Mouse (Mus musculus) retina, postnatal 1 day (tissue): ENCODE data around the gene Fuz.

ENCODE experiments used
- DNase-seq: peaks from one replicate; pipeline ENCODE4 v3.0.0-alpha.2; 2012

Gene Fuz

DNA sequence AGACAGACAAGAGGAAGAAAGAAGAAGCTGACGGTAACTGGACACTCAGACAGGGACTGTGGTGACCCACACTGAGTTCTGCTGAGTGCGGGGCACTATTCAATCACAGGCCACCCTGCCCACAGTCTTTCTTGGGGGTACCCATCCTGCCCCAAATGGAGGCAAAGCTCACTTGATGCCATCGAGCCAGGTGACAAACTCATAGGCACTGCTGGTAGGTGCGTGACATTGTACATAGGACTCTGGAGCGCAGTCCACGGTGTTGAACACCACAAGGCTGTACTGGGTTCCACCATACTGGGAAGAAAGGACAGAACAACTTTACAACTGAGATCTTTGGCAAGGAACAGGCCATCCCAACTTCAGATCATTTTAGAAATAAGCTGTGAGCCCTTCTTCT, 4.3 kb upstream of the Fuz start:
- DNase-seq, result no peak

GRCm38 (mm10) chr7:44892276-44892921, 3.5 kb upstream of the Fuz start, which contains the start of gene Med25:
Gene Med25, minus strand, starts transcription at chr7:44892712.
- peak; percentile 98 for DNase-seq

DNA sequence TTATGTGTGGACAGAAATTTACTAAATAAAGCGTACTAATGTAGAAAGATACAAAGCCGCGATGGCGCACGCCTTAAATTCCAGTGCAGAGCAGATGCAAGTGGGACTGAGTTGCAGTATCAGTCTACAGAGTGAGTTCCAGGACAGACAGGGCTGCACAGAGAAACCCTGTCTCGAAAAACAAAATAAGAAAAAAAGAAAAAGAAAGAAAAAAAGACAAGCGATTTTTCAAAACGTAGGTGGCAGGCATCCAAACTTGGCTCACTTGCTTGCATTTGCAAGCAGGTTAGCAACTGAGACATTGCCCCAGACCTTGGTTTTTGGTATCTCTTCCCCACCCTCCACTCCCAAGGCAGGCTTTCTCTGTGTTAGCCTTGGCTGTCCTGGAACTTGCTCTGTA, 2.7 kb upstream of the Fuz start:
- DNase-seq, result no peak

GRCm38 (mm10) chr7:44894175-44894574, 1.7 kb upstream of the Fuz start:
- no peak for DNase-seq

DNA sequence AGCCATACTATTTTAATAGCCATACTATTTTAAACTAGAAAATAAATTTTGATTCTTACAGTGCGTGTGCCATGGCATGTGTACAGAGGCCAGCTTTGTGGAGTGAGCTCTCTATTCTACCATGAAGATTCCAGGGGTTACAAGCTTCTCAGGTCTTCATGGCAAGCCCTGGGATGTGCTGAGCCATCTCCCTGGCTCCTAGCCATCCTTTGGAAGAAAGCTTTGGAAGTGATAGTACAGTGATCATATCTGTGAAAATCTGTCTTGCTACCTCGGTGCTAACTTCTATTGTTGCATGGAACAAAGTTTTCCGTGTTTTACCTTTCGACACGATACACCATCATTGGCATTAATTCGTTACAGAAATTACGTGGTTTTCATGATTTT, 680 bp upstream of the Fuz start:
- DNase-seq, result no peak

DNA sequence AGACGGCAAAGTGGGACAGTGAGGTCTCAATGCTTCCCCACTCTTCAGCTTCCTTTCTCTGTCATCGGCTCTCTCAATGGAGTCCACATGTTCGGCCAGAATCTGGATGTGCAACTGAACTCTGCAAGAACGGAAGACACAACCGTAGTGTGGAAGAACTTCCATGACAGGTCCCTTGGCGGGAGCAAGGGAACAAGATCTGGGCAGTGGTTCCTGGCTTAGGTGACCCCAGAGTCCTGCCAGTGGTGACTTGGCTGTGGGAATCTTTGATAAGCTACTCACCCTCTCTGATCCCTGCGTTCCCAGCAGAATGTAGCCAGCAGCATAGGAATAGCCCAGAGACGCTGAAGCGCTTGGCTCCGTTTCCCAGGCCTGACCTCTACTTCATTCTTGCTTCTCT, 620 bp downstream of the Fuz start:
- DNase-seq, result no peak

DNA sequence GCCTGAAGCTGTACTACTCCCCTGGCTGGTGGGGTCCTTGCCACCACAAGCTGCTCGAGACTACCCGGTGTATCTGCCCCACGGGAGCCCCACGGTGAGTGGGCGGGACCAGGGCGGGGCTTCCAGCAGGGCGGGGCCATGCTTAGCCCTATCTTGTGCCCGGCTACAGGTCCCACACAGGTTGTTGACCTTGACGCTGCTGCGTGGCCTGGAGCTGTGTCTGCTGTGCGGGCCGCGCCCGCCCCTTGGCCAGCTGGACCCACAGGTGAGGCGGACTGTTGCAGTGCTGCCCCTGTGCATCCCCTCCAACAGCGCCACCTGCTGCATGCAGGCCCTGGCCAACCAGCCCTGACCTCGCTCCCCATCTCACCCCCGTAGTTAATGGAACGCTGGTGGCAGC, 2.7 kb downstream of the Fuz start:
- DNase-seq, result peak; percentile 28

DNA sequence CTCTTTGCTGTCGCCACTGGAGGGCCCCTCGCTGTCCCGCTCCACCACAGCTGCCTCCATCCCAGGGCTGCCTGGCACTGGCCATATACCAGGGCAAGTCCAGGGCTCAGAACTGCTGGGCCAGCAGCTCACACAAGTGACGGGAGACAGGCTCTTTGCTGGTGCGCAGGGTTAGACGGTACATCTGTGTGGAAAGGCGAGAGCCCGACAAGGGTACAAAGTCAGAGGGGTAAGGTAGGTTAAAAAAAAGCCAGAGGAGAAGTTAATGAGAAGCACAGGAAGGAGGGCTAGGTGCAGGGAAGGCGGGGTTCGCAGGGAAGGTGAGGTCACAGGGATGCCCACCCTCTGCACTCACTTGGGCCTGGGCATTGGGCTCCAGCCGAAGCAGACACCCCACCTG, 4.8 kb downstream of the Fuz start:
- no peak for DNase-seq

DNA sequence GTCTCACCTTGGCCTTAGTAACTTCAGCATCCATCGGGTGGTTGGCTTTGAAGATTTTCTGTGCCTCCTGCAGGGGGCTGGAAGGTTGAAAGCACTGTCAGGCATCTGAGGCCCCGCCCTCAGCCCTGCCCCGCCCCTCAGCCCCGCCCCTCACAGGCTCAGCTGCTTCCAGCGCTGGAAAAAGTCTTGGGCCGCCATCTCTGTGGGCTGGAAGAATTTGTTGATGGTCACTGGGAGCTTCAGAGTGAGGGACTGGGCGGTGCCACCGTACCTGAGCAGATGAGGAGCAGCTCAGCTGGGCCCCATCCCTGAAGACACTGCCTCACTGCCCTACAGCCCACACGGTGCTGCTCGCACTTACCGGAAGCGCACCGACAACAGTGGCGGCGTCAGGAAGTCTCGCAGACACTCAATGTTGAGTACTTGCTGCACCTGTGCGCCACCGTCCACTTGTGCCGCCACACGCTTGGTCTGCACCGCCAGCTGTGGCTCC, 5.4 kb downstream of the Fuz start:
- DNase-seq, result peak; percentile 82

DNA sequence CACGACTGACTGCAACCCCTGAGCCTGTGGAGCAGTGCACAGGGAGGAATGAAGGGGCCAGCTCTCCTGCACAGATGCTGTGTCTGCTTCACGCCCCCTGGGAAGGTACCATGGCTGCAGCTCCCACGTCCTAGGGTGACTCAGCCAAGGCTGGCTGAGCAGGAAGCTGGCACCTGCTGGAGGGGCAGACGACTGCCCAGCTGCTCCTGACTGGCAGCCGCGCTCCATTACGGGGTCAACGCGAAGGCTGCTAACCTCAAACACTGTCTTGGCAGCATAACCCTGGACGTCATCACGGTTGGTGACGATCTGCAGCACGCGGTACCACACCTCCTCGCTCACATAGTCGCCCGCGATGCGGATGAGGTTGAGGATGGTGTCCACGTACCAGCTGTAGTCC, 9.6 kb downstream of the Fuz start:
- DNase-seq, result no peak

GRCm38 (mm10) chr7:44908706-44909476, 13.0 kb downstream of the Fuz start:
- DNase-seq, result no peak

- DNase-seq, result no peak
These were observed 18.5 kb downstream of the Fuz start for GRCm38 (mm10) chr7:44914396-44914795.

DNA sequence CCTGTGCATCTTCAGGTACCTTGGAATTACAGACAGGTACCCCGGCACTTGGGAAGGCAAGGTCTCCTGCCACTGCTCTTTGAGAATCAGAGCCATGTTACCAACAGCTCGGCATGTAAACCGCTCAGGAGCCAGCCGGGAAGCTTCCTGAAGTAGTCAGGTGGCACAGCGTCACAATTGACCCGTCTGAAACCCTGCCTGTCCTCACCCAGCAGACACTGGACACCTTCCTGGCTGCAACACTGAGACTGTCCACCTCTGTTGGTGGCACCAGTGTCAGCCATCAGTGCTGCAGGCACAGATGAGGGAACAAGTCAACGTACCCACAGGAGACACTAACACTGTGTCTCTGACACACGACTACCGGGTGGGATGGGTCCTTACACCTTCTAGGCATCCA, 19.4 kb downstream of the Fuz start:
- DNase-seq, result no peak

GRCm38 (mm10) chr7:44916191-44916590, 20.3 kb downstream of the Fuz start:
- DNase-seq, result no peak

DNA sequence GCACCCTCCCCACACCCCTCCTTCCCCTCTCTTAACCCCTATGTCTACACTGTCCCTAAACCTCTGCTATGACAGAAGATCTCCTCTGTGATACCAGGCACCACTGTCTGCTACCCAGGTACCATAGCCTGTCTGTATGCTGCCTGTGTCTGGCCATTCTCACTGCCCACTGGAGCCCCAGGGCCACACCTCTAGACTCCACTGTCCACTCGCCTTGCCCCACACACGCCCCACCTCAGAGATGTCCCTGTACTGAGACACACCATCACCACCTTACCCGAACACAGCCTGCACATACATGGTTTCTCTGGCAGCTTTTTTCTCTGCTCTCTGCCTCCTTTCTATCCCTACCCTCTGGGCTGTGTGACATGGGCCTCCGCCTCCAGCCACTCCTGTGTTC, 21.0 kb downstream of the Fuz start:
- no peak for DNase-seq

GRCm38 (mm10) chr7:44918219-44918618, 22.3 kb downstream of the Fuz start:
- no peak for DNase-seq

DNA sequence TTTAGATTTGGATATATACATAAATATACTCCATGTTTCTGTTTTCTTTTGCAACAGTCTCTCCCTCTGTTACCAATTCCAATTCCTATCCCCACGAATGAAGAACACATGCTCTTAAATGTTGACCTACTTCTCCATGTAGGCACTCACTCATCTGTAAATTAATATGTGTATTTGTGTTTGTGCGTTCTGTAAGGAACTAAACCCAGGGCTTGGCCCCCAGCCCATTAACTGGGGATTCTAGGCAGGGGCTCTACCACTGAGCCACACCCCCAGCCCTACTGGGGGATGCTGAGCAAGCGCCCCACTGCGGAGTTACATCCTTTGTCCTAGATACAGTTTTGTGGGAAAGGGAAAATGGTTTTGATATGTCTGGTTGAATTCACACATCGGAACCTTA, 23.2 kb downstream of the Fuz start:
- DNase-seq, result peak; percentile 68

- no peak for DNase-seq
These were observed 26.7 kb downstream of the Fuz start for GRCm38 (mm10) chr7:44922530-44922929.

- DNase-seq, result peak; percentile 62
These were observed 29.6 kb downstream of the Fuz start for GRCm38 (mm10) chr7:44925468-44925867.

GRCm38 (mm10) chr7:44928570-44928969, 32.7 kb downstream of the Fuz start:
- DNase-seq, result no peak

- peak; percentile 100 for DNase-seq
These were observed 33.6 kb downstream of the Fuz start, which contains the start of gene Ap2a1 for GRCm38 (mm10) chr7:44929204-44930151. Gene Ap2a1, minus strand, starts transcription at chr7:44929496.

DNA sequence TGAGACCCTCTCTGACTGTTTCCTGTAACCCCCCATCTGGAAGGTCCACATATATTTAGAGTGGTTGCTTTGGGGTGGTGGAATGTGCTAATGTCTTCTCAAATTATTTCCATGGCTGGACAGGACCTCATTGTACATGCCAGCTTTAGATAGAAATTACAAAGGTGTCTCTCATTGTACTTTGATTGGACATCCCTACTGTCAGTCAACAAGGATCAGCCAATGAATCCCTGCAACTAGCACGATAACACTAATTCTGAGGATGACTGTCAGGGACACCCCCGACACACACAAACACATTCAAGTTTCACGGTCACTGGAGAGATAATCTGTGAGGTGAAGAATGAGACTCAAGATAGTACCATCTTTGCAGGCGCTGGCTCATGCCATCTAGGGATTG, 42.8 kb downstream of the Fuz start:
- no peak for DNase-seq

GRCm38 (mm10) chr7:44942904-44943303, 47.0 kb downstream of the Fuz start, which contains the start of gene Tsks:
Gene Tsks, plus strand, starts transcription at chr7:44943204.
- no peak for DNase-seq
